Mouse (Mus musculus) intestine, postnatal 0 days (tissue): ENCODE measurements around the gene Sult1d1. TPM values are rescaled to one million over a fixed set of nuclear protein-coding genes. Genes with fewer than 3 reads are reported as not detected.

Experiments
- ATAC-seq: fragments of 200-750 bp; cut with Nextera tagmentation; 2 replicates; pipeline ENCODE4 v1.8.0; 2017; ENCODE audit warnings: mild to moderate bottlenecking, moderate TSS enrichment, moderate library complexity
- H3K27ac ChIP-seq: fragments of 300-500 bp; sonication (generic); 2 replicates; pipeline ENCODE4 v1.5.1; 2014; ENCODE audit warnings: mild to moderate bottlenecking, low read depth, low read length, moderate library complexity
- H3K27me3 ChIP-seq: fragments of 300-500 bp; sonication (generic); replicated peaks from 2 replicates; pipeline ENCODE4 v1.6.1; 2014; ENCODE audit warnings: low read length, mixed read lengths; ENCODE audit not compliant: control insufficient read depth, insufficient read depth
- H3K36me3 ChIP-seq: fragments of 300-500 bp; sonication (generic); 2 replicates; pipeline ENCODE4 v1.6.1; 2014; ENCODE audit warnings: mild to moderate bottlenecking, moderate library complexity; ENCODE audit not compliant: control insufficient read depth, insufficient read depth
- H3K4me1 ChIP-seq: fragments of 300-500 bp; sonication (generic); replicated peaks from 2 replicates; pipeline ENCODE4 v1.6.1; 2014; ENCODE audit warnings: antibody characterized with exemption, low read length, mixed read lengths; ENCODE audit not compliant: control insufficient read depth, insufficient read depth
- H3K4me2 ChIP-seq: fragments of 300-500 bp; sonication (generic); replicated peaks from 2 replicates; pipeline ENCODE4 v1.6.1; 2014; ENCODE audit warnings: low read depth, mild to moderate bottlenecking, moderate library complexity
- H3K4me3 ChIP-seq: fragments of 300-500 bp; sonication (generic); 2 replicates; pipeline ENCODE4 v1.5.1; 2014; ENCODE audit warnings: low read depth, low read length
- H3K9ac ChIP-seq: fragments of 300-500 bp; sonication (generic); 2 replicates; pipeline ENCODE4 v1.6.1; 2014; ENCODE audit warnings: mild to moderate bottlenecking, low read depth, low read length
- H3K9me3 ChIP-seq: fragments of 300-500 bp; sonication (generic); 2 replicates; pipeline ENCODE4 v1.6.1; 2016; ENCODE audit warnings: mixed run types; ENCODE audit not compliant: control insufficient read depth
- CTCF ChIP-seq: sonication (generic); IDR thresholded peaks from 2 replicates; pipeline ENCODE4 v1.5.1; 2016; ENCODE audit warnings: low read depth, mild to moderate bottlenecking, control low read depth, antibody characterized with exemption, moderate library complexity
- WGBS: fragments of 180-500 bp; shearing (Covaris S2); extraction: QIAGEN DNeasy Blood & Tissue Kit; methylation state at CpG from one replicate; pipeline ENCODE4 v1.1.7; 2014; 5-methylcytosine and 5-hydroxymethylcytosine counted together
- microRNA-seq: library from miRNA; unstranded; fragments of <30 nt; microRNA quantifications from one replicate; pipeline ENCODE4, GENCODE M21; 2016
- polyA plus RNA-seq: library from polyadenylated mRNA; unstranded; fragments of >200 nt; fragmentation: Nextera tagmentation; extraction: Ambion mirVana; gene quantifications from 2 replicates; pipeline ENCODE4 v1.2.1, GENCODE M21; 2015

The Sult1d1 gene
- polyA plus RNA-seq, 1 experiment from 2014 or later: 210 TPM

- Histone ChIP-seq H3K36me3 (no peaks in the 10 kb centered on the region), H3K9ac (no peak overlapping the region), H3K27me3 (no peaks in the 10 kb centered on the region), H3K4me2 (no peak overlapping the region), H3K4me1 (no peaks in the 10 kb centered on the region), H3K27ac (no peak overlapping the region), H3K9me3 (no peaks in the 10 kb centered on the region), H3K4me3 (no peak overlapping the region)
- no peak for TF ChIP-seq CTCF
- 65% methylated on average over 4 of the region's 4 CpGs for WGBS
- no peak for ATAC-seq
Observed at GRCm38 (mm10) chr5:87505776-87506458, 62.9 kb downstream of the Sult1d1 start.

Small RNAs within 50 kb of the gene (microRNA-seq; reads per million reads assigned to microRNA genes)
- gene Mir3969: not detected

Other genes with a start within 250 kb of the Sult1d1 start
- 5.9 and 6.9 TPM in 2 replicates for gene Ugt2a3, start 231.8 kb downstream of the Sult1d1 start, polyA plus RNA-seq
- gene Ugt2b38, start 144.8 kb downstream of the Sult1d1 start, polyA plus RNA-seq: 0.10 TPM in 1 of 2 replicates, not detected in the other
- not detected in 2 replicates for gene Ugt2a2, start 86.8 kb downstream of the Sult1d1 start, polyA plus RNA-seq
- not detected in 2 replicates for gene Gm43638, start 82.2 kb downstream of the Sult1d1 start, polyA plus RNA-seq
- gene Ugt2a1, start 78.2 kb downstream of the Sult1d1 start, polyA plus RNA-seq: not detected in 2 replicates
- 279 and 297 TPM in 2 replicates for gene Sult1b1, start 30.8 kb downstream of the Sult1d1 start, polyA plus RNA-seq
- gene Sult1e1, start 22.6 kb upstream of the Sult1d1 start, polyA plus RNA-seq: not detected in 2 replicates
- 0.78 and 2.9 TPM in 2 replicates for gene Csn1s1, start 97.2 kb upstream of the Sult1d1 start, polyA plus RNA-seq
- 2.4 and 8.2 TPM in 2 replicates for gene Csn2, start 130.6 kb upstream of the Sult1d1 start, polyA plus RNA-seq
- gene Csn1s2a, start 205.5 kb upstream of the Sult1d1 start, polyA plus RNA-seq: 1.5 and 5.5 TPM in 2 replicates
- gene Csn1s2b, start 239.1 kb upstream of the Sult1d1 start, polyA plus RNA-seq: 0.21 TPM in 1 of 2 replicates, not detected in the other